Mouse (Mus musculus) heart, embryonic 14.5 days (tissue): ENCODE data around the gene Urm1. TPM values are rescaled to one million over a fixed set of nuclear protein-coding genes. Genes with fewer than 3 reads are reported as not detected.

Experiments used
- ATAC-seq: fragments of 200-750 bp; cut with Nextera tagmentation; 2 replicates; pipeline ENCODE4 v1.8.0; 2017; ENCODE audit warnings: low read depth, moderate TSS enrichment; ENCODE audit not compliant: insufficient number of reproducible peaks, insufficient read depth, low FRiP score
- H3K27ac ChIP-seq, 2 experiments: fragments of 200-500 bp in 1 of 2; fragments of 300-500 bp in 1 of 2; sonication (generic) in 1 of 2; replicated peaks in 1 of 2; 2 replicates each; pipeline ENCODE4 v1.5.1; 2012 to 2014; ENCODE audit warnings: low read depth in 2 of 2, low read length in 2 of 2, control low read depth in 1 of 2, mild to moderate bottlenecking in 1 of 2, mixed read lengths in 1 of 2; ENCODE audit not compliant: control insufficient read depth in 1 of 2, insufficient read depth in 1 of 2
- H3K27me3 ChIP-seq: fragments of 300-500 bp; sonication (generic); 2 replicates; pipeline ENCODE4 v1.6.1; 2014; ENCODE audit warnings: mild to moderate bottlenecking, low read length, control low read depth; ENCODE audit not compliant: control insufficient read depth, insufficient read depth
- H3K36me3 ChIP-seq: fragments of 300-500 bp; sonication (generic); 2 replicates; pipeline ENCODE4 v1.6.1; 2014; ENCODE audit warnings: mild to moderate bottlenecking, control low read depth, low read length, mixed read lengths; ENCODE audit not compliant: control insufficient read depth, insufficient read depth
- H3K4me1 ChIP-seq, 2 experiments: fragments of 200-500 bp in 1 of 2; fragments of 300-500 bp in 1 of 2; sonication (generic) in 1 of 2; 2 replicates each; pipeline ENCODE4 v1.6.1; 2012 to 2014; ENCODE audit warnings: low read length in 2 of 2, control low read depth in 1 of 2, mixed read lengths in 1 of 2; ENCODE audit not compliant: control insufficient read depth in 2 of 2, insufficient read depth in 2 of 2
- H3K4me2 ChIP-seq: fragments of 300-500 bp; sonication (generic); 2 replicates; pipeline ENCODE4 v1.6.1; 2014; ENCODE audit warnings: mild to moderate bottlenecking, low read length
- H3K4me3 ChIP-seq, 2 experiments: fragments of 200-500 bp in 1 of 2; fragments of 300-500 bp in 1 of 2; sonication (generic) in 1 of 2; 2 replicates each; pipeline ENCODE4 v1.5.1; 2012 to 2014; ENCODE audit warnings: low read length in 2 of 2, mild to moderate bottlenecking in 2 of 2, control low read depth in 1 of 2, low read depth in 1 of 2, moderate library complexity in 1 of 2; ENCODE audit not compliant: control insufficient read depth in 1 of 2, insufficient read depth in 1 of 2
- H3K9ac ChIP-seq: fragments of 300-500 bp; sonication (generic); 2 replicates; pipeline ENCODE4 v1.6.1; 2014; ENCODE audit warnings: mild to moderate bottlenecking, low read length
- H3K9me3 ChIP-seq: fragments of 300-500 bp; sonication (generic); 2 replicates; pipeline ENCODE4 v1.6.1; 2016; ENCODE audit warnings: low read length, control low read depth; ENCODE audit not compliant: control insufficient read depth
- WGBS: fragments of 180-500 bp; shearing (Covaris S2); extraction: QIAGEN DNeasy Blood & Tissue Kit; methylation state at CpG from one replicate; pipeline ENCODE4 v1.1.7; 2014; 5-methylcytosine and 5-hydroxymethylcytosine counted together
- polyA plus RNA-seq: library from polyadenylated mRNA; unstranded; fragments of >200 nt; fragmentation: Nextera tagmentation; extraction: Ambion mirVana; gene quantifications from 2 replicates; pipeline ENCODE4 v1.2.1, GENCODE M21; 2014

Urm1 gene
- polyA plus RNA-seq, 1 experiment from 2014 or later = 14.6 TPM

DNA sequence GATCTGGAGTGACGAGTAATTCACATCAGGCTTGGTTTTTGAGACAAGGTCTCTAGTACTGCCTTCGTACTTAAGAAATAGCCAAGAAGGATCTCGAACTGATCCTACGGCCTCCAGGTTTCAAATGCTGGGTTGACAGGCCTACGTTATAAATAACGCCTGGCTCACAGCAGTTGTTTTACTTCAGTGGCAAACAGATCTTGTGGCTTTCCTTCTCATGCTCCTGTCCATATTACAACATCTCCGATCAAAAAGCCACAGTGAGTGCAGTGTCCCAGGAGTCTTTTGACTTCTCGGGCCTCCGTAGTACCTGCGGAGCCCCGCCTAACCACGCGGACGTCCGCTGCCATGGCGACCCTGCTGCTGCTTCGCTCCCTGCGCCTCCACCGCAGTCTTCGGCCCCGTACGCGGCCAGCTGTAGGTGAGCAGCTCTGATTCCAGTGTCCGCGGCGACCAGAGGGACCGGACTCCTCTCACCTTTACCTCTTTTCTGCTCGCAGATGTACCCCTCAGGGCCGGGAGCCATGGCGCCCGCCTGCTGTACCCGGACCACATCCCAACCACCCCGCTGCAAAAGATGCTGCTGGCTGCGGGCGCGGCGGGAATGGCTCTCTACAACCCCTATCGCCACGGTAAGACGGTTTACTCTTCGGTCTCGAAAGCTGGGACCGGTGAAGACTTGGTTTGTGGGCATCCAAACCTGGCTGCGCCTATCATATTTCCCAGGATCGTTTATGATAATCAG, 31.8 kb upstream of the Urm1 start, which contains the start of gene Trub2:
Trub2 (minus strand) TSS at position 566 of the 745 bp plus-strand sequence.
- peak within 1 kb of the TSS; percentile 67 to 77 for H3K27ac ChIP-seq
- peak within 1 kb of the TSS; percentile 93 for H3K4me2 ChIP-seq
- H3K4me3 ChIP-seq = peak within 1 kb of the TSS; percentile 64 to 90
- under 1% methylated on average over 45 of the region's 45 CpGs for WGBS
- peak within 1 kb of the TSS; percentile 73 for H3K9ac ChIP-seq
- no peaks in the 10 kb centered on the region for H3K9me3 ChIP-seq
- H3K4me1 ChIP-seq = peaks cover 0 to 8% of the 10 kb centered on the region in 2 experiments; a peak in 2 of 4 replicates
- no peaks in the 10 kb centered on the region for H3K27me3 ChIP-seq
- H3K36me3 ChIP-seq = peaks cover 56% of the 10 kb centered on the region
- ATAC-seq = peak; percentile 87

DNA sequence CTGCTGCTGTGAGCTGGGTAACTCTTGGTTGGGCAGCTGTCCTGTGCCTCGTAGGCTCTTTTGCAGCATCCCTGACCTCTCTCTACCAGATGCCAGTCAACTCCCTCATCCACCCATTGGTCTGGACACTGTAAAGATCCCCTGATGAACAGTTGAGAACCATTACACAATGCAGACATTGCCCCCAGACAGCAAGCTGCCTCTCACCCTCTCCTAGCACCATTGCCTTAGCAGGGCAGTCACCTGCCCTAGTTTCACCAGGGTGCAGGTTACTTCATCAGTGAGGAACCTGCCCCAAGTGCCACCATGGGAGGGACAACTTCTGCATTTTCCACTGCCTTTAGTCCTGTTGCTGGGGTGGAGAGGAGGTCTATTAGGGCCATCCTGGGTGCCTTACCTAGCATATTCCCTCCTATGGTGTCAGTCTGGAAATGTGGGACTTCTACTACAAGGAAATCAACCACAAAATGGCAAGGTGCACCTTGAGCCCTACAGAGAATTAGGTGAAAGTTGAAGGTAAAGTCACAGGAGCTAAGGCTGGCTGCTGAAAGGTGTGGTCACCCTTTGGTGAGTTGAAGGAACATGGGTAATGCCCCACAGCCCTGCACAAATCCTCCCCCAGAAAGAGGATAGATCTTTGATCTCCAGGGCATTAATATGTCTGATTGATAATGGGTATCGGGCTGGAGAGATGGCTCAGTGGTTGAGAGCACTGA, 26.9 kb upstream of the Urm1 start:
- no peak for ATAC-seq
- H3K9me3 ChIP-seq = no peaks in the 10 kb centered on the region
- peaks cover 42% of the 10 kb centered on the region for H3K36me3 ChIP-seq
- no peak overlapping the region for H3K27ac ChIP-seq
- no peak overlapping the region for H3K4me3 ChIP-seq
- no peak overlapping the region for H3K9ac ChIP-seq
- WGBS = 94% methylated on average over 2 of the region's 2 CpGs
- no peak overlapping the region for H3K4me2 ChIP-seq
- no peaks in the 10 kb centered on the region for H3K27me3 ChIP-seq
- H3K4me1 ChIP-seq = 0 out of 4 replicates have a peak, but pooled peaks cover 0 to 3% of the 10 kb centered on the region in 2 experiments

DNA sequence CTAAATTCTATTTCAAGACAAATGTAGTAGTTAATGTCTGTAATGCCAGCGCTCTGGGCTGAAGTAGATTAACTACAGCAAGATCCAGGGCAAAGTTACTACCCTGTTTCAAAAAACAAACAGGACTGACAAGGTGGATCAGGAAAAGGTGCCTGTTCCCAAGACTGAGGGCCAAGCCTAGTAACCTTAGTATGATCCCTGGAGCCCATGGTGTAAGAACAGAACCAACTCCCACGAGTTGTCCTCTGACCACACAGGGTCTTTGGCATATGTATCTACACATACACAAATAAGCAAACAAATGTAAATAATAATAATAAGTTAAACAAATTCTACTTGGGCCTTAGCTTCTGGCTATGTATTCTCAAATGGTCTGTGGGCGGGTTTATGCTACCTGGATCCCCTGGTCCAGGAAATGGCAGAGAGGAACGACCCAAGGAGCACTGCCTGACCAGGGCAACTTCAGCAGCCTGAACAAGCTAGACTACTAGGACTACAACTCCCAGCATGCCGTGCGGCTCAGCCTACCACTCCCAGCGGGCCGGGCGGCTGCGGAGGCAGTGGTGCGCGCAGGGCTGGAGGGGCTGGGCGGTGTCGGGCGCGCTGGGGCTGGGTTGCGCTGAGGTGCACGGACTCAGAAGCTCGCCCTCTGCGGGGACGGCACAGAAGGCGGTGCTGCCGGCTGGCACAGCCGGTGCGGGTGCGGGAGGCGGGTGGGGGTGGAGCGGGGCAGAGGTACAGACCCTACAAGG, 17.6 kb upstream of the Urm1 start, which contains the start of gene Slc27a4:
Slc27a4 (plus strand) TSS at position 560 of the 752 bp plus-strand sequence.
- H3K27ac ChIP-seq = peak within 1 kb of the TSS; percentile 1 to 73; a peak in 2 of 4 replicates
- peak within 1 kb of the TSS; percentile 96 for H3K4me2 ChIP-seq
- H3K4me3 ChIP-seq = peak within 1 kb of the TSS; percentile 78 to 79
- H3K27me3 ChIP-seq = no peaks in the 10 kb centered on the region
- H3K9ac ChIP-seq = peak within 1 kb of the TSS; percentile 88
- peaks cover 2 to 9% of the 10 kb centered on the region in 2 experiments; a peak in 3 of 4 replicates for H3K4me1 ChIP-seq
- H3K36me3 ChIP-seq = peaks cover 30% of the 10 kb centered on the region
- no peaks in the 10 kb centered on the region for H3K9me3 ChIP-seq
- 5% methylated on average over 25 of the region's 28 CpGs for WGBS
- ATAC-seq = peak; percentile 93

DNA sequence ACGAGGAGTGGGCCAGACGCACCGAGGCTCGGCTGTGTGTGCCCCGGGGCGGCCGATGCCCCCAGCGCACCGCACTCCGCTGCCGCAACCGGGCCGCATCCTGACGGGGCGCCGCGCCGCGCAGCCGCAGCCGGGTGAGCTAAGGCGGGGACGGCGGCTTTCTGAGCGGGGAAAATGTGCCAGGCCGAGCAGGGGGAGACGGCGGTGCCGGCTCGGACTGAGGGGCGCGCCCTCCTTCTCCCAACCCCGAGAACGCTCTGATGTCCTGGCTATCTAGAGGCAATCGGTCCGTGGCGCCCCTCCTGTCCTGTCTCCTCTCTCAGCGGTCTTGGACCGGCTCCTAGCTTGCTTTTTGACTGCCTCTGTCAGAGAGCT, 17.1 kb upstream of the Urm1 start:
- WGBS = under 1% methylated on average over 39 of the region's 39 CpGs
- Histone ChIP-seq H3K4me2 (peak overlapping the region; percentile 96), H3K4me3 (peak overlapping the region; percentile 78 to 79), H3K27me3 (no peaks in the 10 kb centered on the region), H3K36me3 (peaks cover 36% of the 10 kb centered on the region), H3K9me3 (no peaks in the 10 kb centered on the region), H3K4me1 (peaks cover 2 to 9% of the 10 kb centered on the region in 2 experiments; a peak in 3 of 4 replicates), H3K9ac (peak overlapping the region; percentile 88), H3K27ac (peak overlapping the region; percentile 1 to 73; a peak in 2 of 4 replicates)
- ATAC-seq = no peak; the same call in 1 of the 2 replicates

DNA sequence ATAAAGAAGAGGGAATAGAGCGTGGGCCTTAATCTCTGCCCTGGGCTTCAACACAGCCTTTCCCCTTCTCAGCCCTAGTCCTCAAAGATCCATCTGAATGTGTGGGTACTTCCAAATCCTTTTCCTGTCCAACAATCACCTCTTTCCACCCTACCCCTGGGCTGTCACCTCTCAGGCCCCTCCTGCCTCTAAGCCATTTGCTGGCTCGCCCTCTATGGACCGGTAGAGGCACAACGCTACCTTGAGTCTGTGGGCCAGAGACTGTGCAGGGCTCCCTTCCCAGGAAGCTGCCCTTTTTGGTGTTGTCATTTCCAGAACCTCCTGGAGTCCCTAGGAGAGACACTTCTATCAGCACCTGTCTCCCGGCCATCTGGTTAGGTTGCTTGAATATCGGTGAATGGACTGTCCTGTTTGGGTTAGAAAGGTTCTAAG, 16.5 kb upstream of the Urm1 start:
- 15% methylated on average over 6 of the region's 6 CpGs for WGBS
- Histone ChIP-seq H3K36me3 (peaks cover 42% of the 10 kb centered on the region), H3K9ac (peak overlapping the region; percentile 88), H3K27ac (peak overlapping the region in 1 of 2 experiments; percentile 73; a peak in 1 of 4 replicates), H3K9me3 (no peaks in the 10 kb centered on the region), H3K27me3 (no peaks in the 10 kb centered on the region), H3K4me2 (peak overlapping the region; percentile 96), H3K4me1 (peaks cover 2 to 9% of the 10 kb centered on the region in 2 experiments; a peak in 3 of 4 replicates), H3K4me3 (peak overlapping the region; percentile 78 to 79)
- no peak for ATAC-seq

DNA sequence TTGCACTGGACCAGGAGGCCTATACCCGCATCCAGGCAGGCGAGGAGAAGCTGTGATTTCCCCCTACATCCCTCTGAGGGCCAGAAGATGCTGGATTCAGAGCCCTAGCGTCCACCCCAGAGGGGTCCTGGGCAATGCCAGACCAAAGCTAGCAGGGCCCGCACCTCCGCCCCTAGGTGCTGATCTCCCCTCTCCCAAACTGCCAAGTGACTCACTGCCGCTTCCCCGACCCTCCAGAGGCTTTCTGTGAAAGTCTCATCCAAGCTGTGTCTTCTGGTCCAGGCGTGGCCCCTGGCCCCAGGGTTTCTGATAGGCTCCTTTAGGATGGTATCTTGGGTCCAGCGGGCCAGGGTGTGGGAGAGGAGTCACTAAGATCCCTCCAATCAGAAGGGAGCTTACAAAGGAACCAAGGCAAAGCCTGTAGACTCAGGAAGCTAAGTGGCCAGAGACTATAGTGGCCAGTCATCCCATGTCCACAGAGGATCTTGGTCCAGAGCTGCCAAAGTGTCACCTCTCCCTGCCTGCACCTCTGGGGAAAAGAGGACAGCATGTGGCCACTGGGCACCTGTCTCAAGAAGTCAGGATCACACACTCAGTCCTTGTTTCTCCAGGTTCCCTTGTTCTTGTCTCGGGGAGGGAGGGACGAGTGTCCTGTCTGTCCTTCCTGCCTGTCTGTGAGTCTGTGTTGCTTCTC, 4.0 kb upstream of the Urm1 start:
- Histone ChIP-seq H3K9me3 (no peaks in the 10 kb centered on the region), H3K9ac (no peak overlapping the region), H3K36me3 (peaks cover 51% of the 10 kb centered on the region), H3K27ac (no peak overlapping the region), H3K4me2 (no peak overlapping the region), H3K4me3 (no peak overlapping the region), H3K27me3 (no peaks in the 10 kb centered on the region), H3K4me1 (peaks cover 9 to 17% of the 10 kb centered on the region in 2 experiments)
- no peak for ATAC-seq
- 77% methylated on average over 11 of the region's 11 CpGs for WGBS
